Mouse (Mus musculus) lung, embryonic 15.5 days (tissue): ENCODE data around the gene Gatb. TPM values are rescaled to one million over a fixed set of nuclear protein-coding genes. Genes with fewer than 3 reads are reported as not detected.
A peak's percentile ranks its signal among the peaks of the same experiment; 100 is the strongest.

Experiments
- ATAC-seq: fragments of 200-750 bp; cut with Nextera tagmentation; 2 replicates; pipeline ENCODE4 v1.8.0; 2017; ENCODE audit warnings: moderate number of reproducible peaks, borderline replicate concordance; ENCODE audit not compliant: low FRiP score, low TSS enrichment; ENCODE audit errors: extremely low read depth
- H3K27ac ChIP-seq: fragments of 300-500 bp; sonication (generic); 2 replicates; pipeline ENCODE4 v1.5.1; 2015; ENCODE audit warnings: moderate library complexity, mild to moderate bottlenecking, inconsistent platforms
- H3K27me3 ChIP-seq: fragments of 300-500 bp; sonication (generic); 2 replicates; pipeline ENCODE4 v1.6.1; 2015; ENCODE audit warnings: inconsistent platforms
- H3K36me3 ChIP-seq: fragments of 300-500 bp; sonication (generic); 2 replicates; pipeline ENCODE4 v1.6.1; 2015; ENCODE audit warnings: inconsistent platforms
- H3K4me1 ChIP-seq: fragments of 300-500 bp; sonication (generic); 2 replicates; pipeline ENCODE4 v1.6.1; 2015; ENCODE audit warnings: inconsistent platforms
- H3K4me2 ChIP-seq: fragments of 300-500 bp; sonication (generic); 2 replicates; pipeline ENCODE4 v1.6.1; 2015; ENCODE audit warnings: inconsistent platforms, mild to moderate bottlenecking, moderate library complexity
- H3K4me3 ChIP-seq: fragments of 300-500 bp; sonication (generic); 2 replicates; pipeline ENCODE4 v1.5.1; 2015; ENCODE audit warnings: mild to moderate bottlenecking, inconsistent platforms
- H3K9ac ChIP-seq: fragments of 300-500 bp; sonication (generic); 2 replicates; pipeline ENCODE4 v1.6.1; 2015; ENCODE audit warnings: inconsistent platforms
- H3K9me3 ChIP-seq: fragments of 300-500 bp; sonication (generic); 2 replicates; pipeline ENCODE4 v1.6.1; 2016; ENCODE audit warnings: inconsistent platforms
- WGBS: fragments of 180-500 bp; shearing (Covaris S2); methylation state at CpG from one replicate; pipeline ENCODE4 v1.1.7; 2015; 5-methylcytosine and 5-hydroxymethylcytosine counted together
- polyA plus RNA-seq: library from polyadenylated mRNA; unstranded; fragments of >200 nt; fragmentation: Nextera tagmentation; extraction: Ambion mirVana; gene quantifications from 2 replicates; pipeline ENCODE4 v1.2.1, GENCODE M21; 2015

Gatb gene
- polyA plus RNA-seq, 1 experiment from 2014 or later: 22.8 TPM

DNA sequence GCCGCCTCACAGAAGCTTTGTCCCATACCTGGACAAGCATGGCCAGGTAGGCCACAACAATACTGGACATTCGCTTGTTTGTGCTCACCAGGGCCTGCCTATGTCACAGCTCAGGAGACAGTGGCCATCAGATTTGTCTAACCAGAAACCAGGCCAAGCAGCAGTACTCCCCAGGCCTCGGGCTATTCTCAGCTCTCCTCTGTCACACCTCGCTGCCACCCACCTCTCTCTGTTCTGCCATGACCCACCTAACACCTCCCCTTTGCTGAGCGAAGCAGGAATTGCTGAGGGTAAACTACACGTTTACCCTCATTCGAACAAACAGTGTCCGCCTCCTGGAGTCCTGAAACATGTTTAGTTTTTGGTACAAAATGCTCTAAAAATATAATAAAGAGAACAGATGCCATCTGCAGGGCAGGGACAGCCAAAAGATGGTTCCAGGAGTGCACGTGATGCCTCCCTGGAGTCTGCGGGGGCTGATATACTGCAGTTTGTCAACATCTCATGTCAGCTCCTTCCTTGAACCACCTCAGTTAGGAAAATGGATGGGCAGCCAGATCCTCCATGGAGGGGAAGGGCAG is 90.8 kb downstream of the Gatb start:
- Histone ChIP-seq H3K27ac (no peak overlapping the region), H3K9me3 (no peaks in the 10 kb centered on the region), H3K4me1 (no peaks in the 10 kb centered on the region), H3K36me3 (no peaks in the 10 kb centered on the region), H3K4me2 (no peak overlapping the region), H3K9ac (no peak overlapping the region), H3K27me3 (no peaks in the 10 kb centered on the region), H3K4me3 (no peak overlapping the region)
- no peak for ATAC-seq
- WGBS: 79% methylated on average over 10 of the region's 10 CpGs

DNA sequence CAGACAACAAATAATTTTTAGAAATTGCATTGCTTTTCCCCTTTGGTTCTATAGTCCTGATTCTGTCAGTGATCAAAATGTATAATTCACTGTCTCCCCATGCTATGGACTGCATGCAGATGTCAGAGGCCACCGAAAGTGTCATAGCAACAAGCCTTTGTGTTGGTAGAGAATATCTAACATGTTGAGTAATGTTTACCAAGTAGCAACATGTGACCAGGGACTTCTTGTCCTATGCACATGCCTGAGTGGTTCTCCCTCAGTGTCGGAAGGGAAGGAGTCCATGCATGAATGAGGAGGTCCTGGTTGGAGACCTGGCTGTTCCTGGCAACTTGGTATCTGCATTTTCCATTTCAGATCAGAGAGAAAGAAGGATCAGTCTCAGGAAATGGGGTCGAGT is 92.2 kb downstream of the Gatb start:
- no peak for ATAC-seq
- H3K4me2 ChIP-seq: no peak overlapping the region
- H3K9me3 ChIP-seq: no peaks in the 10 kb centered on the region
- no peaks in the 10 kb centered on the region for H3K4me1 ChIP-seq
- no peaks in the 10 kb centered on the region for H3K27me3 ChIP-seq
- H3K9ac ChIP-seq: no peak overlapping the region
- H3K27ac ChIP-seq: no peak overlapping the region
- H3K4me3 ChIP-seq: no peak overlapping the region
- WGBS: 60% methylated on average over 3 of the region's 3 CpGs
- H3K36me3 ChIP-seq: no peaks in the 10 kb centered on the region

- ATAC-seq: no peak
- Histone ChIP-seq H3K9me3 (no peaks in the 10 kb centered on the region), H3K27ac (no peak overlapping the region), H3K4me1 (no peaks in the 10 kb centered on the region), H3K4me2 (no peak overlapping the region), H3K36me3 (no peaks in the 10 kb centered on the region), H3K4me3 (no peak overlapping the region), H3K9ac (no peak overlapping the region), H3K27me3 (no peaks in the 10 kb centered on the region)
- WGBS: 59% methylated on average over 12 of the region's 12 CpGs
Measured at GRCm38 (mm10) chr3:85666736-85667135, 92.8 kb downstream of the Gatb start.

DNA sequence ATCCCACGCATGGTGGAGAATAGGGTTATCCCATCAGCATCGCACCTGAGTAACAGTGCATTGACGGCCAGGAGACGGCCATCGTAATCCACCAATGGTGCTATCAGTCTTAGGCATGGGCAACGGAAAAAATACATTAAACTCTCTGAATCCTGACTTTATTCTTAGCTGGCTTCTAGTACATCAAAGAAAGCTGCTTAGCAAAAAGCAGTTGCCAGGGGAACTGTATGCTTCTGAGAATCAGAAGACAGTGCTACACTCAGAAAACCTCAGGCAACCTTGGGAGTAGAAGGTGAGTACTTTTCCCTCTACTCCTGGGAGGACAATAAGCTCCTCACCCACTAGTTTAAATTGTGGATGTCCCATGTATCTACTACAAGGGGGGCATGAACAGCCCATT is 93.8 kb downstream of the Gatb start:
- Histone ChIP-seq H3K36me3 (no peaks in the 10 kb centered on the region), H3K9me3 (no peaks in the 10 kb centered on the region), H3K9ac (no peak overlapping the region), H3K4me2 (no peak overlapping the region), H3K4me3 (no peak overlapping the region), H3K4me1 (no peaks in the 10 kb centered on the region), H3K27ac (no peak overlapping the region), H3K27me3 (no peaks in the 10 kb centered on the region)
- no peak for ATAC-seq
- WGBS: 90% methylated on average over 6 of the region's 6 CpGs

DNA sequence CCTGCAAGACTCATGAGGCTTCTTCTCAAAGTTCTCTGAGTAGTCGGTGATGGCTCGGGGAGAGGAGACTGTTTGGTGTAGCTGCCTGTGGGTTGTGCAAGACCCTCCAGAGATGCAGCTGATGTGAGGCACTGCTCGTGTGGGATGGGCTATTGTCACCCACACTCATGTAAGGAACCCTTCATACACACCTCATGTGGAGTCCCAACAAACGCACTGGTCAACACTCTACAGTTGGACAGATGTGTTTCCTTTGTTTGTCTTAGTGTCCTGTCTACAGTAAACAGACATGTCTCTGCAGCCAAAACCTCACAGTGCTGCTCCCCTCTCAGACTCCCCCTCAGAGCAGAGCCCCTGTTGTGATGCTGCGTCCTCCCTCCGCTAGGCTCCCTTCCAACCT is 95.9 kb downstream of the Gatb start:
- Histone ChIP-seq H3K4me1 (no peaks in the 10 kb centered on the region), H3K9me3 (no peaks in the 10 kb centered on the region), H3K9ac (no peak overlapping the region), H3K4me3 (no peak overlapping the region), H3K27ac (no peak overlapping the region), H3K27me3 (no peaks in the 10 kb centered on the region), H3K36me3 (no peaks in the 10 kb centered on the region), H3K4me2 (no peak overlapping the region)
- WGBS: 53% methylated on average over 6 of the region's 6 CpGs
- ATAC-seq: peak; percentile 47; the same call in 1 of the 2 replicates

- no peaks in the 10 kb centered on the region for H3K9me3 ChIP-seq
- no peak overlapping the region for H3K4me2 ChIP-seq
- H3K27me3 ChIP-seq: no peaks in the 10 kb centered on the region
- no peaks in the 10 kb centered on the region for H3K4me1 ChIP-seq
- H3K4me3 ChIP-seq: no peak overlapping the region
- no peak overlapping the region for H3K27ac ChIP-seq
- 52% methylated on average over 8 of the region's 8 CpGs for WGBS
- ATAC-seq: no peak
- H3K9ac ChIP-seq: no peak overlapping the region
- no peaks in the 10 kb centered on the region for H3K36me3 ChIP-seq
Measured at GRCm38 (mm10) chr3:85677133-85677532, 103.2 kb downstream of the Gatb start.

DNA sequence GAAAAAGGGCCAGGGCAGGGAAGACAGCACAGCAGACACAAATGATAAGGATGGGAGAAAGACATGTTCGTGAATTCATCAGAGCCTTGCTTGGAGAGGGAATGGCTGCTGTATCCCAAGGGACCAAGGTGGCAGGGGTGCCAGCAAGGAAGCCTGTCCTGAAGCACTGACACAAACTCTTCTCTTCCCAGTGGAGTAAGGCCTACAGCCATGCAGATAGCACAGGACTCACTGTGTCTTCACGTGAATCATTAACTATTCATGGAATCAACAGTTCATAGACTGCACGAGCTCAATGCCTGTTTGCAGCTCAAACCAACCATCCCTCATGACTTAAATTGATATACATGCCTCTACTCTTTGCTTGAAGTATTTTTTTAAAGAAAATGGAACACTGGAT is 104.0 kb downstream of the Gatb start:
- no peak for ATAC-seq
- WGBS: 67% methylated on average over 3 of the region's 3 CpGs

GRCm38 (mm10) chr3:85679312-85679933 is 105.5 kb downstream of the Gatb start:
- H3K9me3 ChIP-seq: no peaks in the 10 kb centered on the region
- no peaks in the 10 kb centered on the region for H3K4me1 ChIP-seq
- H3K4me2 ChIP-seq: no peak overlapping the region
- H3K36me3 ChIP-seq: no peaks in the 10 kb centered on the region
- WGBS: 73% methylated on average over 8 of the region's 8 CpGs
- H3K27ac ChIP-seq: no peak overlapping the region
- H3K4me3 ChIP-seq: no peak overlapping the region
- no peak overlapping the region for H3K9ac ChIP-seq
- H3K27me3 ChIP-seq: no peaks in the 10 kb centered on the region
- no peak for ATAC-seq

More for the DNA sequence above, 104.0 kb downstream of the Gatb start:
- Histone ChIP-seq H3K27me3 (no peaks in the 10 kb centered on the region), H3K4me2 (no peak overlapping the region), H3K9me3 (no peaks in the 10 kb centered on the region), H3K9ac (no peak overlapping the region), H3K36me3 (no peaks in the 10 kb centered on the region), H3K4me3 (no peak overlapping the region), H3K4me1 (no peaks in the 10 kb centered on the region), H3K27ac (no peak overlapping the region)

DNA sequence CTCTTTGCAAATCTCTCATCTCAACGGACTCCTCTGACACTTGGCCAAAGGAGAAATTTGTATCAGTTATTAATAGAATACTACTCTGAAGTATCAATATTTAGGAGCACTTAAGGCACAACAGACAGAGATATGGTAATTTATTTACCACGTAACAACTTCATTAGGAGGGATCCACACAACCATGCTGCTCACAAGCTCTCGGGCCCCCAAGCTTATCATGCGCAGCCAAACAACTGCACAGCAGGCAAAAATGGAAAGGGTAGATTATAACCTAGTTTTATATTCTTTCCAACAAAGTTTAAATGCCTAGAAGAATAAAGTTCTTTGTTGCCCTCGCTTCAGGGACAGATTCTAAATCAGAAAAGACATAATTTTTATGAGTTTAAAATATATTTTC is 106.0 kb downstream of the Gatb start:
- ATAC-seq: no peak
- no peak overlapping the region for H3K9ac ChIP-seq
- H3K27me3 ChIP-seq: no peaks in the 10 kb centered on the region
- H3K4me2 ChIP-seq: no peak overlapping the region
- H3K4me1 ChIP-seq: no peaks in the 10 kb centered on the region
- H3K4me3 ChIP-seq: no peak overlapping the region
- H3K9me3 ChIP-seq: no peaks in the 10 kb centered on the region
- no peak overlapping the region for H3K27ac ChIP-seq
- WGBS: 83% methylated on average over 5 of the region's 5 CpGs
- no peaks in the 10 kb centered on the region for H3K36me3 ChIP-seq

GRCm38 (mm10) chr3:85681136-85681535 is 107.2 kb downstream of the Gatb start:
- Histone ChIP-seq H3K36me3 (no peaks in the 10 kb centered on the region), H3K27me3 (no peaks in the 10 kb centered on the region), H3K9me3 (no peaks in the 10 kb centered on the region), H3K4me3 (no peak overlapping the region), H3K4me2 (no peak overlapping the region), H3K4me1 (no peaks in the 10 kb centered on the region), H3K9ac (no peak overlapping the region), H3K27ac (no peak overlapping the region)
- WGBS: 81% methylated on average over 7 of the region's 7 CpGs
- ATAC-seq: no peak

DNA sequence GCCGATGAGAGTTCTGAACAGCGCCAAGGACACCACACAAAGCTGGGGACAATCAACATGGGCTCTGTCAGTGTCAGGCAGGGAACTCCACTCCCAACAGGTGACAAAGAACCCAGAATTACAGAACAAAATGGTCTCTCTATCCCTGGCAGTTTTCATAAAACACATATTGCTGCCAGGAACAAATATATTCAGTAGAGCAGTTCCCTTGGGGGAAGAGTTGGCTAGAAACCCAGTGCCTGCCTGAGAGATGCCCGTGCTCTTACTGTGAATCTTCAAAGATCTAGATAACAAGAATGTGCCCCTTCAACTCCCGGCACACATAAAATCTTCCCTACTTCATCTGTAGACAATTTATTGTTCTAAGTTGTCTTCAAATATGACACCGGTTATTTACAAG is 109.7 kb downstream of the Gatb start:
- ATAC-seq: no peak
- no peak overlapping the region for H3K4me2 ChIP-seq
- H3K4me1 ChIP-seq: no peaks in the 10 kb centered on the region
- H3K9me3 ChIP-seq: no peaks in the 10 kb centered on the region
- H3K27ac ChIP-seq: no peak overlapping the region
- 84% methylated on average over 5 of the region's 5 CpGs for WGBS
- H3K9ac ChIP-seq: no peak overlapping the region
- H3K36me3 ChIP-seq: no peaks in the 10 kb centered on the region
- H3K27me3 ChIP-seq: no peaks in the 10 kb centered on the region
- no peak overlapping the region for H3K4me3 ChIP-seq

DNA sequence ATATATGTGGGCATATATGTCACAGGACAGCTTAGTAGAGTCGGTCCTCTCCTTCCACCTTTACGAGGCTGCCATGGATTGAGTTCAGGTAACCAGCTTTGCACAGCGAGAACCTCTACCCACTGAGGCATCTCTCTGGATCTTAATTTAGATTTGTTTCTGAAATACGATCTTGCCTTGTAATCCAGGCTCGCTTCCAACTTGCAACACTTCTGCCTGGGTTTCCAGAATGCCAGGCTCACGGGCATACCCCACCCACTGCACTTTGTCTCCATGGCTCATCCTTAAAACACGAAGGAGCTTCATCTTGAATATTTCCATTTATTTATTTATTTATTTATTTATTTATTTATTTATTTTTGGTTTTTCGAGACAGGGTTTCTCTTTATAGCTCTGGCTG is 111.4 kb downstream of the Gatb start:
- Histone ChIP-seq H3K27ac (no peak overlapping the region), H3K4me1 (no peaks in the 10 kb centered on the region), H3K4me2 (no peak overlapping the region), H3K4me3 (no peak overlapping the region), H3K9me3 (no peaks in the 10 kb centered on the region), H3K9ac (no peak overlapping the region), H3K27me3 (no peaks in the 10 kb centered on the region), H3K36me3 (no peaks in the 10 kb centered on the region)
- no peak for ATAC-seq
- WGBS: 79% methylated on average over 8 of the region's 8 CpGs

DNA sequence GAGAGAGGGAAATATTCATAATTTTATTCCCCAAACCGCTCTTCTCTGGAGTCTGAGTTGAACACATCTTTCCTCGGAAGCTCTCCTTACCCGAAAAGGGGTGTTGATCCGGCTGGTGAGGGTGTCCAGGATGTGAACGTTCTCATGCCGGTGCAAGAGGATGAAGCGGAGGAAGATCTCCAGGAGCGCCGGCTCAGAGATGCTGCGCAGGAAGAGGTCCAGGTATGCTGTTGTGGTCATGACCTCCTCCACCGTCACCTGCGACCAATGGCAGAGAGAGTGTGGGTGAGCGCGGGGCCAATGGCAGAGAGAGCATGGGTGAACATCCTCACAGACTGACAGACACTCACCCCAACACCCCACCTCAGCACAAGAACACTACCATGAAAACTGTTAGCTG is 114.4 kb downstream of the Gatb start:
- no peak overlapping the region for H3K4me3 ChIP-seq
- H3K4me2 ChIP-seq: no peak overlapping the region
- H3K27ac ChIP-seq: no peak overlapping the region
- H3K9ac ChIP-seq: no peak overlapping the region
- no peaks in the 10 kb centered on the region for H3K36me3 ChIP-seq
- 92% methylated on average over 14 of the region's 14 CpGs for WGBS
- H3K4me1 ChIP-seq: no peaks in the 10 kb centered on the region
- ATAC-seq: no peak
- no peaks in the 10 kb centered on the region for H3K9me3 ChIP-seq
- no peaks in the 10 kb centered on the region for H3K27me3 ChIP-seq
